Mouse (Mus musculus): ENCODE data around the gene Gm11634.

Gm11634 gene

DNA sequence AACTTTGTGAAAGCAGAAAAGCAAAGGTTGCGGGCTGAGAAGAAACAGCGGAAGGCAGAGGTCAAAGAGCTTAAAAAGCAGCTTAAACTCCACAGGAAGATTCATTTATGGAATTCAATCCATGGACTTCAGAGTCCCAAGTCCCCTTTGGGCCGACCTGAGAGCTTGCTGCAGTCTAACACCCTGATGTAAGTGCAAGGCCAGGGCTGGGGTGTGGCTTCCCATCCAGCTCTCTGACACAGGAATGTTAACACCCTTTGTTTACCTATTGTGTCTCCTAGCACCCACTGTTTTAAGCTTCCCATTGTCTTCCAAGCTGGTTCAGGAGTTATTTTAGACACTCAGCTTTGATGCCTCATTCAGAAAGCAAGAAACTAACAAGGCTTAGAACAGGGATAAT, 30.6 kb downstream of the Gm11634 start:
- in situ Hi-C loops (cut with MboI; ENCODE audit: low sequenced_read_pairs) = no loop called here

GRCm38 (mm10) chr11:101562391-101562790, 36.7 kb downstream of the Gm11634 start:
- in situ Hi-C loops (cut with MboI; ENCODE audit: low sequenced_read_pairs) = no loop called here

DNA sequence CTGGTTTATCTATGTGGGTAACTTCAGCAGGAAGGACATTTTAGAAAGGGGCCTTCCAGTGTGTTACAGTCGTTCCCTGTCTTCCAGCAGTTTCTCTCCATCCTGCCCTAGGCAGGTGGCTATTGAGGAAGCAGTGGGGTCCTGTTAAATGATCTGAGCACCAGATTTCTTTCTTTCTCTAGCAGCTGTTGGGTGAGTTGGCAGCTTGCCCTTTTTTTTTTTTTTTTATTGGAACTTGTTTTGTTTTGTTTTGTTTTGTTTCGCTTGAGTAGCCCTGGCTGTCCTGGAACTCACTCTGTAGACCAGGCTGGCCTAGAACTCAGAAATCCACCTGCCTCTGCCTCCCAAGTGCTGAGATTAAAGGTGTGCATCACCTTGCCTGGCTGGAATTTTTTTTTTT, 42.1 kb downstream of the Gm11634 start:
- in situ Hi-C loops (cut with MboI; ENCODE audit: low sequenced_read_pairs) = no loop called here

DNA sequence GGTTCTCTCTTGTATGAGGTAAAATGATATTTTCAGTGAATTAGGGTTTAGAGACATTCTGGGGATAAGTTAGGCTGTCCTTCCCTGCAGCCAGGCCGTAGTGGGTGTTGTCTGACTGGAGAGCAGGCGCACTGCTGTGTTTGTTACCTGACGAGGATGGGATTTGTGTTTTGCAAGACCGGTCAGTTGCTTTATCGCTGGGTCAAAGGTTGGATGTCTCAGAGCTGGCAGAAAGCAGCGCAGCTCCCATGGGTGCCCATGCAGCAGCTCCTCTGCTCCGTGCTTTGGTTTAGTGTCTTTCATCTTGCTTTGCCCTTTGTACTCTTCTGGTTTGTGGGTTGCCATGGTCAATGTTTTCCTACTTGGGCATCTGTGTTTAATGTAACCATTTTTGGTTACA, 42.5 kb downstream of the Gm11634 start:
- in situ Hi-C loops (cut with MboI; ENCODE audit: low sequenced_read_pairs) = no loop called here

DNA sequence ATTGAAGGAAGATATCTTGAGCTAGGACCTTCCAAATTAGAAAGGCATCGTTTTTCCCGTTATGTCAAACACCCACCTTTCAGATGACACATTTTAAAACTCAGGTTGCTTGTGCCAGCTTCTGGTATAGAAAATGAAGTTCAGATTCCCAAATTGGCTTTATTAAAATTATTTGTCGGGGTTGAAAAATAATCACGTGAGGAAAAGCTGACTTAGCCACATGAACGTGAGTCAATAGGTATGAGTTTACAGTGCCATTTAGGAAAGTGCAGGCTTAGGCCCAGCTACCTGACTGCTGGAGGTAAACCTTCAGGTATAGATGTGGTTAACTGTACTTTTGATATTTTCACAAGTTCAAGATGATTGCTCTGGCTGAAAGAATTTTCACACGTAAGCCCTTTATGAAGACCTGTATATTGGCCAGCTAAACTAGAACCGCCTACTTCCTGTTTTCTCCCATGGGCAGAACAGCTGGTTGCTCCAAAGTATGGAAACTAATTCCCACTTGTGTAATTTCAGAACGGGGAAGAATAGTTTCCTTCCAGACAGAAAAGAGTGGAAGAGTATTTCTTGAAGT, 45.6 kb downstream of the Gm11634 start:
- in situ Hi-C loops (cut with MboI; ENCODE audit: low sequenced_read_pairs) = no loop called here

DNA sequence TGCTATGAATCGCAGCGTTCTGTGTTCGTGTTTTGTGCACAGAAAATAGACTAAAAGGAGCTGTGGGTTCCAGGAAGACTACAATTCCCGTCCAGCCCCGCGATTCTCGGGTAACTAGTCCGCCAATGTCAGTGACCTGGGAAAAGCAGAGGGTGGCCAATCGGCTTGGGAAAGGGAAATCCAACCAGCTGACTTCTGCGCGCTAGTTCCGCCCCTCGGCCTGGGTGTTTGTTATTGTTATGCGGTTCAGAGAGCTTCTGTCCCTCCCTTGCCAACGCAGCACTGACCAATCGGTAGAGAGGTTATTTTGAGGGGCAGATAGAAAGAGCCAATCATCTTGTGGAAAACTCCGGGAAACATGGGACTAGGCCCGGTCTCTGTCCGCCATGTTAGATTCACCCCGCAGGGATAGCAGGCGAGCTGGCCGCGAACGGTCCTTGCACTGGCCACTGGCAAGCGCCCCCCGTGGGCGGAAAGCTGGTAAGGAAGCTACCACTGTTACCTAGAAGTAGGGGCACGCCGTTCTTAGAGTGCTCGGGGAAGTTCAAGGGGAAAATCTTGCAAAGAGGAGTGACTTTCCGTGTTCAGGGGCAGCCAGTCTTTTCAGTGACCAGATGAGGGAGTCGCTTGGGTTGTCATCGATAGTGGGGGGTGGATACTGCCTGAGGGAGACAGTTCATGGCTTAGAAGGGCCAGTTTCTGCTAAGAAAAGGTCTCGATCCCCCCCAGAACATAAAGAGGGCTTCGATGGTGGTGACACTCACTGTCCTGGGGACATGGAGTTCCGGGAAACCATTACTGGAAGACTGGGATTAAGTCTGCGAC, 46.4 kb downstream of the Gm11634 start:
- in situ Hi-C loops (cut with MboI; ENCODE audit: low sequenced_read_pairs) = no loop called here

DNA sequence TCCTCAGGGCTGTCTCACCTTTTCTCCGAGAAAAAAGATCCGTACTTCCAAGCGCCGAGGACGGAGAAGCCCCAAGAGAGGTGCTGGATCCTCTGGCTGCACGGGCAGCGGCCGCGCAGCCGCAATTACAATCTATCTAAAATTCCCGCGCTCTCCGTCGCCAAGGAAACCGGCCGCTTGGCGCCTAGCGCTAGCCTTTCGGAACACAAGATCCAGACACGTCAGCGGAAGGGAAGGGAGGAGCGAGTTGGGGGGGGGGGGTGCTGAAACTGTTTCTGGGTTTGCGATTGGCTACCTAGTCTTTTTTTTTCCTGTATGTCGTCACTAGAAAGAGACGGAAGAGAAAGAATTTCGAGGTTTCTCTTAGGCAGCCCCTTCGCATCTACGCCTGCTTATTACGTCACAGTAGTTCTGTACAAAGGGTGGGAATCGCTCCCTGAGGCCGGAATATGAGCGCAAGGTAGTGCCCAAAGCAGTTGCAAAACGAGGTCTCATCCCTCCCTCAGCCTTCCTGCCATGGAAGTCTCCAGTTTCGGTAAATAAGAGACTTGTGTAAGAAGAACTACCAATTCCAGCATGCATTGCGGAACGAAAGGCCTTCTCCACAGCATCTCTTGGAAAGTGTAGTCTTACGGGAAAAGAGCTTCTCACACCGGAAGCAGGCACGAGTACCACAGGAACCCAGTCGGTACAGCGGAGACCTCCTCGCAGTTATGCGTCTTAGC, 47.1 kb downstream of the Gm11634 start, which contains the start of the genes Brca1 and Nbr1:
Gene Brca1, minus strand, starts transcription at position 205 of the 725 bp plus-strand sequence.
Gene Nbr1, plus strand, starts transcription at position 399 of the 725 bp plus-strand sequence.
- in situ Hi-C loops (cut with MboI; ENCODE audit: low sequenced_read_pairs) = no loop called here

DNA sequence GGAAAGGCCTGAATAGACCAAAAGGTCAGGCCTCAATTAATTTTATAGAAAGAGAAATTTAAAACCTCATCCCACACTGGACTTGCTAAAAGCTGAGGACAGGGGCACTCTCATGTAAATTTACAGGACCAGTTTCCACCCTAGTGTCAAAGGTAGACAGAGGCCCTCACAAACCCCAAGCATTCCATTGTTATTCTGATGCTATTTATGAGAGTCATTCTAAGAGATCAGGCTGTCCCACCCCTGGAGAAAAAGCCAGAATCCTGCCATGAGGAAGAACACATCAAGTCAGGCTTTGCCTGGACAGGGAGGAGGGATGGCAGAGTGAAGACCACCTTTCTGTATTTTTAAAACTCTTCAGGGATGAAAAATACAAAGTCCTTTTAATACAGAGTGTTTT, 50.5 kb downstream of the Gm11634 start:
- in situ Hi-C loops (cut with MboI; ENCODE audit: low sequenced_read_pairs) = no loop called here

DNA sequence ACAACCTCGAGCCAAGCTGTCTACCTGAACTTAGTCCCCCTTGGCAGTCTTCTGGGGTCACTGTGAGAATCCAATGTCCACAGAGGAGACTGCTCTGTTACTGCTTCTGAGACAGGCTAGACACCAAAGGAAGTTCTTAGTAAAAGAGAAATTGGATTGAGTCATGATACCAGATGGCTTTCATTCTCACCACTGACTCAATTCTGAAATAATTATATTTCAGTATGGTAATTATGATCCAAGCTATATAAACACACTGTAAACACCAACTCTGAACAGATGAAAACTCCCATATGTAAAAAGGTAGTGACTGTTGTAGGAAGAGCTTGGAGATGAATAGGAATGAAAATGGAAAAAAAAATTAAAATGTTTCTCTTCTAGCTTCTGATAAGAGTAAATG, 54.9 kb downstream of the Gm11634 start:
- in situ Hi-C loops (cut with MboI; ENCODE audit: low sequenced_read_pairs) = no loop called here
